Mouse (Mus musculus) E14TG2a.4 (cell line): ENCODE data around the gene Thra.

ENCODE experiments used
- H3K27me3 ChIP-seq: 2 replicates; pipeline ENCODE4 v1.6.1; 2014; ENCODE audit warnings: low read length, control low read depth; ENCODE audit not compliant: insufficient read depth
- H3K36me3 ChIP-seq: 2 replicates; pipeline ENCODE4 v1.6.1; 2014; ENCODE audit warnings: low read length, control low read depth; ENCODE audit not compliant: insufficient read depth
- H3K4me1 ChIP-seq: replicated peaks from 2 replicates; pipeline ENCODE4 v1.6.1; 2014; ENCODE audit warnings: low read depth, low read length, control low read depth
- H3K4me3 ChIP-seq: replicated peaks from 2 replicates; pipeline ENCODE4 v1.5.1; 2014; ENCODE audit warnings: mild to moderate bottlenecking, low read length
- H3K9me3 ChIP-seq: 2 replicates; pipeline ENCODE4 v1.6.1; 2014; ENCODE audit warnings: low read length, control low read depth
- CTCF ChIP-seq: conservative IDR thresholded peaks from 2 replicates; pipeline ENCODE4 v1.5.1; 2014; ENCODE audit warnings: low read length
- NANOG ChIP-seq: IDR thresholded peaks from 2 replicates; pipeline ENCODE4 v1.6.1; 2014; ENCODE audit warnings: borderline replicate concordance, low read length, mixed read lengths
- POU5F1 ChIP-seq: IDR thresholded peaks from 2 replicates; pipeline ENCODE4 v1.6.1; 2014; ENCODE audit warnings: low read length, borderline replicate concordance

The Thra gene

DNA sequence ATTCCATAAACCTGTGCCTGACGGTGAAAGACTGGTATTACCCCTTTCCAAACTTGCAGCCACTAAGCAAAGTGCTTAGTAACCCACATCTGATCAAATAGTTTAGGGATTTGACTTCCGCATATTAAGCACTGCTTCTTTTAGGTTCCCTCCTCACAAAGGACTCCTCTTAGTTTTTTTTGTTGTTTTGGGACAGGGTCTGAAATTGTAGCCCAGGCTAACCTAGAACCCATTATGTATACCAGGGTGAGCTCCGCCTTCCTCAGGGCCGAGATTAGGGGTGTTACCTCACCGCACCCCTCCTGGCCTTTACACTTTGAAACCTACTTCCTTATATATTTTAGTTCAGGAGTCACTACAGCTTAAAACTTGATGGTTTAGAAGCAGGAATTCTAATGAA lies 49.4 kb downstream of the Thra start:
- H3K4me1 ChIP-seq, result peaks cover 88% of the 10 kb centered on the region
- peaks cover 12% of the 10 kb centered on the region for H3K27me3 ChIP-seq
- TF ChIP-seq NANOG, result no peak
- peak overlapping the region; percentile 78 for H3K4me3 ChIP-seq
- no peaks in the 10 kb centered on the region for H3K9me3 ChIP-seq
- H3K36me3 ChIP-seq, result no peaks in the 10 kb centered on the region

DNA sequence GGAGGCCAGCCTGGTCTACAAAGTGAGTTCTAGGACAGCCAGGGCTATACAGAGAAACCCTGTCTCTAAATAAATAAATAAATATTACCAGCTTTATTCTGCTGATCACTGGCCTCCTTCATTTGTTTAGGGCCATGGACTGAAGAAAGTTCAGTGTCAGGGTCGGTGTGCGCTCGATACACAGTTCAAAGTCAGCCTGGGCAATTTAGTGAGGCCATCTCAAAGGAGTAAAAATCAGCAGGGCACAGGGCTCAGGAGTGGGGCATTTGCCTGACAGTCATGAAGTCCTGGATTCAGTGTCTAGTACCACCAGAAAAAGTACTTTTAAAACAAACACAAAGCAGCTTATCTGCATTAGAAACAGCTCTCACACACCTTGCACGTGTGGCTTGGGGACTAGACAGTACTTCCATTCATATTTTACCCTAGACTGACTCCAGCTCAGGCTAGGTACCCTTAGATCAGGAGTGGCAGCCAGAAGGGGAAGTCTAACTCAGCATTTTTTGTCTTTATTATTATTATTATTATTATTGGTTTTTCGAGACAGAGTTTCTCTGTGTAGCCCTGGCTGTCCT lies 50.3 kb downstream of the Thra start:
- no peak for TF ChIP-seq CTCF
- no peak for TF ChIP-seq POU5F1
- no peak for TF ChIP-seq NANOG
- Histone ChIP-seq H3K36me3 (no peaks in the 10 kb centered on the region), H3K27me3 (peaks cover 12% of the 10 kb centered on the region), H3K4me1 (peaks cover 79% of the 10 kb centered on the region), H3K9me3 (no peaks in the 10 kb centered on the region), H3K4me3 (no peak overlapping the region)

DNA sequence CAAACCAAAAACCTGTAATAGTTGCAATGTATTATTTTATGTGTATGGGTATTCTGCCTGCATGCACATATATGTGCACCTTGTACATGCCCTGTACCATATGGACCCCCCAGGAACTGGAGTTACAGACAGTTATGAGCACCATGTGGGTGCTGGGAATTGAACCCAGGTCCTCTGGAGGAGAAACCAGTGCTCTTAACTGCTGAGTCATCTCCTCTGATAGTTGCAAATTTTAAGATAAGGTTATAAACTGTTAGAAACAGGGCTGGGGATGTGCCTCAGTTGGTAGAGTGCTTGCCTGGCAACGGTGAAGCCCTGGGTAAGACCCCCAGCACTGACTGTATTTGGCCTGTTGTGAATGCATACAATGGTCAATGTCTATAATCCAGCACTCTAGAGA lies 51.0 kb downstream of the Thra start:
- Histone ChIP-seq H3K4me3 (no peak overlapping the region), H3K36me3 (no peaks in the 10 kb centered on the region), H3K27me3 (peaks cover 19% of the 10 kb centered on the region), H3K9me3 (no peaks in the 10 kb centered on the region), H3K4me1 (peaks cover 74% of the 10 kb centered on the region)
- TF ChIP-seq CTCF (no peak), POU5F1 (no peak), NANOG (no peak)

DNA sequence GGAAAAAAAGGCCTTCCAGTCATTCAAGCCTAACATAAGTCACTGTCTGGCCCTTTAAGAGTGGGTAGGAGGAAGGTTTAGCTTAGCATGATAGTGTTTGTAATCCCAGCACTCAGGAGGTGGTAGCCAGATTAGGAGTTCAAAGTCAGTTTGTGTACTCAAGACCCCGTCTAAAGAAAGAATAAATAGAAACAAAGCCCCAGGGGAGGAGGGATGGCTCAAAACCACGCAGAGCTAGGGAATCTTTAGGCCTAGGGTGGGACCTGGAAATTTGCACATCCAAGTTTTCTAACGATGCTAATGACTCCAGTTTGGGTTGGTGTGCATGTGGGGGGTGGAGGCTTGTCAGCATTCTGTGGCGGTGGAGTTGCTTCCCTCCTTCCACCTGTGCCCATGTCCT lies 51.6 kb downstream of the Thra start:
- H3K4me1 ChIP-seq, result peaks cover 74% of the 10 kb centered on the region
- H3K9me3 ChIP-seq, result no peaks in the 10 kb centered on the region
- H3K27me3 ChIP-seq, result peaks cover 19% of the 10 kb centered on the region
- H3K4me3 ChIP-seq, result no peak overlapping the region
- H3K36me3 ChIP-seq, result no peaks in the 10 kb centered on the region
- TF ChIP-seq CTCF (no peak), NANOG (peak; percentile 41; the same call in 1 of the 2 replicates), POU5F1 (no peak)

DNA sequence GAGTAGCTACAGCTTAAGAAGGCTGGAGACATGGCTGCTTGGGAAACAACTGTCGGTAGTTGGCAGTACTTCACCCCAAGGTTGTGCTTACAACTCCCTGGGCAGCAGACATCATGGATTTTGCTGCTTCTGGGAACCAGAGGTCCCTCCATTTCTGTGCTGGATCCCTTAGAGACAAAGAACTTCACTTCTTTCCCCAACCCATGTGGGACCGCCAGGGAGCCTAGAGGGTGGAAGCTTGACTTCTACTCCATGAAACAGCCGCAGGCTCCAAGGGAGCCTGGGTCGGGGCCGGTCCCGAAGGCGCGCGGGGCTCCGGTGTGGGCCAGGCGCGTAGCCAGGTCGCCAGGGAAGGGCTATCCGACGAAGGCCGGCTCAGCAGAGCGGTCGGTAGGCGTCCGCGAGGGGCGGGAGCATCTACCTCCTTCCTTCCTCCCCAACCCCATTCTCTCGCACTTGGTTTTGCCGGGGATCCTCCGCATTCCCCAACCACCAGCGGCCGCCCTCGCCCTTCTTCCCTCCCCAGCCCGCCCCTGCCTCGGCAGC lies 54.1 kb downstream of the Thra start:
- no peak for TF ChIP-seq NANOG
- no peak for TF ChIP-seq POU5F1
- no peak for TF ChIP-seq CTCF
- Histone ChIP-seq H3K36me3 (peaks cover 20% of the 10 kb centered on the region), H3K27me3 (peaks cover 21% of the 10 kb centered on the region), H3K4me1 (peaks cover 63% of the 10 kb centered on the region), H3K9me3 (peaks cover 12% of the 10 kb centered on the region; the same call in 1 of the 2 replicates), H3K4me3 (peak overlapping the region; percentile 91)

DNA sequence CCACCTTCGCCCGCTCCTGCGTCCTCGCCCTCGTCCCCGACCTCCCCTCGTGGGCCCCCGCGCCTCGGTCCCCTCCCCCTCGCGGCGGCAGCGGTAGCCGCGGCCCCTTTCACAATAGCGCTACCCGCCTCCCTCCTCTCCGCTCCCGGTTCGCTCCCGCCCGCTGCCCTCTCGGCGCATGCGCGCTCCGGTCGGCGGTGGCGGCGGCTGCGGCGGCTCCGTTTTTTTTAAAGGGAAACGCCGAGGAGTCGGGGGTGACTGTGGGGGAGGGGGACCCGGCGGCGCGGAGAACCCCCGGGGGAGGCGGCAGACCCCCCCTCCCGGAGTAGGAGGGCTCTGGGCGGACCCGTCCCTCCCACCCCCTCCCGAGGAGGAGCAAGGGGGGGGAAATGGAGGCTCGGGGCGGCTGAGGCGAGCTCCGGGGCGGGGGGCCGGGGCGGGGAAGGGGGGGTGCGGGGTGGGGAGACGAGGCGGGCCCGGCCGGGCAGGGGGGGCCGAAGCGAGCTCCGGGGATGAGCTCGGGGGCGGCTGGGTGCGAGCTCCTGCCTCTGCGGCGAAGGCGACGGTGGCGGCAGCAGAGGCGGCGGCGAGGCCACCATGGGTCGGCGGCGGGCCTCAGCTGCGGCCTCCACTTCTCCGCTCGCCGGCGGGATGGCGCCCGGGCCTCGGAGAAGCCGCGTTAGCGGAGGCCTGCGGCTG lies 54.7 kb downstream of the Thra start, which contains the start of gene Msl1:
Gene Msl1 (plus strand): TSS at position 502 of the 699 bp plus-strand sequence.
- peaks cover 16% of the 10 kb centered on the region for H3K9me3 ChIP-seq
- peak within 1 kb of the TSS; percentile 91 for H3K4me3 ChIP-seq
- peaks cover 21% of the 10 kb centered on the region for H3K27me3 ChIP-seq
- peaks cover 26% of the 10 kb centered on the region for H3K36me3 ChIP-seq
- TF ChIP-seq POU5F1 (no peak), NANOG (no peak), CTCF (no peak)
- H3K4me1 ChIP-seq, result peaks cover 56% of the 10 kb centered on the region

DNA sequence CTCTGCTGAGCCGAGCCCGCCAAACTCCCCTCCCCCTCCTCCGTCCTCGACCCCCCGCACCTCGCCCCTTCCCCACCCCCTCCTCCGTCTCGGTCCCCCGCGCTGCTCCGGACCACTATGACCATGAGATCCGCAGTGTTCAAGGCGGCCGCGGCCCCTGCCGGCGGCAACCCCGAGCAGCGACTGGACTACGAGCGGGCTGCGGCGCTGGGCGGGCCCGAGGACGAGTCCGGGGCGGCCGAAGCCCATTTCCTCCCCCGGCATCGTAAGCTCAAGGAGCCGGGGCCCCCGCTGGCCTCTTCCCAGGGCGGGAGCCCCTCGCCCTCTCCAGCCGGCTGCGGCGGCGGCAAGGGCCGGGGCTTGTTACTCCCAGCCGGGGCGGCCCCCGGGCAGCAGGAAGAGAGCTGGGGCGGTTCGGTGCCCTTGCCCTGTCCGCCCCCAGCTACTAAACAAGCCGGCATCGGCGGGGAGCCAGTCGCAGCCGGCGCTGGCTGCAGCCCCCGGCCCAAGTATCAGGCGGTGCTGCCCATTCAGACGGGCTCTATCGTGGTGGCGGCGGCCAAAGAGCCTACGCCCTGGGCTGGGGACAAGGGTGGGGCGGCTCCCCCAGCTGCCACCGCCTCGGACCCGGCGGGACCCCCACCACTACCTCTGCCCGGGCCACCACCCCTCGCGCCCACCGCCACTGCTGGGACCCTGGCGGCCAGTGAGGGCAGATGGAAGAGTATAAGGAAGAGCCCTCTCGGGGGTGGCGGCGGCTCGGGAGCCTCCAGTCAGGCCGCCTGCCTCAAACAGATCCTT lies 55.5 kb downstream of the Thra start:
- no peak for TF ChIP-seq POU5F1
- TF ChIP-seq NANOG, result no peak
- TF ChIP-seq CTCF, result no peak
- Histone ChIP-seq H3K4me1 (peaks cover 49% of the 10 kb centered on the region), H3K9me3 (peaks cover 23% of the 10 kb centered on the region), H3K36me3 (peaks cover 34% of the 10 kb centered on the region), H3K4me3 (peak overlapping the region; percentile 91), H3K27me3 (peaks cover 21% of the 10 kb centered on the region)
